Mouse (Mus musculus) E14TG2a.4 (cell line): ENCODE measurements around the gene Arid1a.
A peak's percentile ranks its signal among the peaks of the same experiment; 100 is the strongest.

Experiments used
- H3K27me3 ChIP-seq: 2 replicates; pipeline ENCODE4 v1.6.1; 2014; ENCODE audit warnings: low read length, control low read depth; ENCODE audit not compliant: insufficient read depth
- H3K36me3 ChIP-seq: 2 replicates; pipeline ENCODE4 v1.6.1; 2014; ENCODE audit warnings: low read length, control low read depth; ENCODE audit not compliant: insufficient read depth
- H3K4me1 ChIP-seq: replicated peaks from 2 replicates; pipeline ENCODE4 v1.6.1; 2014; ENCODE audit warnings: low read depth, low read length, control low read depth
- H3K4me3 ChIP-seq: replicated peaks from 2 replicates; pipeline ENCODE4 v1.5.1; 2014; ENCODE audit warnings: mild to moderate bottlenecking, low read length
- H3K9me3 ChIP-seq: 2 replicates; pipeline ENCODE4 v1.6.1; 2014; ENCODE audit warnings: low read length, control low read depth
- CTCF ChIP-seq: conservative IDR thresholded peaks from 2 replicates; pipeline ENCODE4 v1.5.1; 2014; ENCODE audit warnings: low read length
- NANOG ChIP-seq: IDR thresholded peaks from 2 replicates; pipeline ENCODE4 v1.6.1; 2014; ENCODE audit warnings: borderline replicate concordance, low read length, mixed read lengths
- POU5F1 ChIP-seq: IDR thresholded peaks from 2 replicates; pipeline ENCODE4 v1.6.1; 2014; ENCODE audit warnings: low read length, borderline replicate concordance

The Arid1a gene

GRCm38 (mm10) chr4:133751521-133752448 is 4.8 kb downstream of the Arid1a start:
- H3K9me3 ChIP-seq, result no peaks in the 10 kb centered on the region
- H3K4me1 ChIP-seq, result peaks cover 62% of the 10 kb centered on the region
- TF ChIP-seq POU5F1 (no peak), NANOG (no peak), CTCF (no peak)
- peak overlapping the region; percentile 94 for H3K4me3 ChIP-seq
- H3K36me3 ChIP-seq, result peaks cover 44% of the 10 kb centered on the region
- H3K27me3 ChIP-seq, result no peaks in the 10 kb centered on the region

DNA sequence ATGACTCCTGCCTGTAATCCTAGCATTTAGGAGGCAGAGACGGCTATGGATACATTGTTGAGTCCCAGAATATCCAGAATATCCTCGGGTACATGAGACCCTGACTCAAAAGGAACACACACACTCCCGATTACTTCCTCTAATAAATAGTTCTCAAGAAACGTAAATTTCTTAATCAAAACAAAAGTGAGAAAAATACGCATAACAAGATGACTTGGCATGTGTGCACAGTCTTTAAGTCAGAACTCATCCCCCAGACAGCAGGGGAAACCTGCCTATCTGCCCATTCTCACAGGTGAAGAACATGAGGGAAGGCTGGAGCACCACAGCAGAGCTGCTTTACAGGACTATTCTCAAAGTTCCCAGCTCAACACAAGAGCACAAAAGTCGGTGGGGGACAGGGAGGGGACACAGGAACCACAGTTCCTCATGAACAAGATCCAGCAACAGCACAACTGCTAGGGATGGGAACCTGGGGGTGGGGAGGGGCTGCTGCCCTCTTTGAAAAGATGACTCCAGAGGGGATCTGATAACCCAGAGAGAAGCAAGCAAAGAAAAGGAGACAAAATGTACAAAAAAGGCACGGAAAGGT is 6.3 kb downstream of the Arid1a start:
- H3K36me3 ChIP-seq, result peaks cover 59% of the 10 kb centered on the region
- no peaks in the 10 kb centered on the region for H3K9me3 ChIP-seq
- H3K27me3 ChIP-seq, result no peaks in the 10 kb centered on the region
- peaks cover 66% of the 10 kb centered on the region for H3K4me1 ChIP-seq
- H3K4me3 ChIP-seq, result peak overlapping the region; percentile 94
- TF ChIP-seq NANOG (no peak), CTCF (no peak), POU5F1 (no peak)

- H3K36me3 ChIP-seq, result peaks cover 89% of the 10 kb centered on the region
- no peaks in the 10 kb centered on the region for H3K27me3 ChIP-seq
- TF ChIP-seq NANOG, result no peak
- TF ChIP-seq CTCF, result no peak
- no peak overlapping the region for H3K4me3 ChIP-seq
- H3K4me1 ChIP-seq, result peaks cover 92% of the 10 kb centered on the region
- no peaks in the 10 kb centered on the region for H3K9me3 ChIP-seq
Measured at GRCm38 (mm10) chr4:133735282-133735681, 21.3 kb downstream of the Arid1a start.

GRCm38 (mm10) chr4:133730122-133730521 is 26.4 kb downstream of the Arid1a start:
- no peak for TF ChIP-seq NANOG
- TF ChIP-seq POU5F1, result no peak
- TF ChIP-seq CTCF, result no peak
- peaks cover 89% of the 10 kb centered on the region for H3K36me3 ChIP-seq
- H3K4me1 ChIP-seq, result peaks cover 99% of the 10 kb centered on the region
- H3K4me3 ChIP-seq, result peak overlapping the region; percentile 48
- H3K27me3 ChIP-seq, result no peaks in the 10 kb centered on the region
- H3K9me3 ChIP-seq, result no peaks in the 10 kb centered on the region

- Histone ChIP-seq H3K4me1 (peaks cover 99% of the 10 kb centered on the region), H3K4me3 (peak overlapping the region; percentile 48), H3K27me3 (no peaks in the 10 kb centered on the region), H3K36me3 (peaks cover 89% of the 10 kb centered on the region), H3K9me3 (no peaks in the 10 kb centered on the region)
- TF ChIP-seq CTCF (no peak), NANOG (no peak), POU5F1 (no peak)
Measured at GRCm38 (mm10) chr4:133729541-133730093, 27.0 kb downstream of the Arid1a start.

DNA sequence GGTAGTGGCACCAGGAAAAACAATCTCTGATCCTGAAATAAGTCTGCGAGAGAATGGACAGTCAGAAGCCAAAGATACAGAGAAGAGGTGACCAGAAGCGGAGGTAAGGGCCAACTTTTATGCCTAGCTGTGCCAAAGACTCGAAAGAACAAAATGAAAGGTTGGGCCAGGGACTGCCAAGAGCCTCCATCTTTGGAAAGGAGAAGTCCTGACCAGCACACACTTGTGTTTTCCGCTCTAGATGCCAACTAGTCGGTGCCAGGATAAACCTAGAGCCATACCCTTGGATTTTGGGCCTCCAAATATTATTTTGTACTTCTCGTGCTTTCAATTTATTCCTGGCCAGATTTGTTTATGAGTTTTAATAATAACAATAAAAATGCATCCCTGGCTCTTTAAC is 27.6 kb downstream of the Arid1a start:
- Histone ChIP-seq H3K4me1 (peaks cover 99% of the 10 kb centered on the region), H3K9me3 (no peaks in the 10 kb centered on the region), H3K27me3 (no peaks in the 10 kb centered on the region), H3K36me3 (peaks cover 88% of the 10 kb centered on the region), H3K4me3 (peak overlapping the region; percentile 48)
- TF ChIP-seq NANOG, result no peak
- no peak for TF ChIP-seq POU5F1
- TF ChIP-seq CTCF, result no peak

- no peaks in the 10 kb centered on the region for H3K27me3 ChIP-seq
- TF ChIP-seq CTCF (no peak), POU5F1 (no peak), NANOG (no peak)
- peaks cover 99% of the 10 kb centered on the region for H3K4me1 ChIP-seq
- H3K9me3 ChIP-seq, result no peaks in the 10 kb centered on the region
- H3K4me3 ChIP-seq, result 0 out of 2 replicates have a peak overlapping the region, but pooled peaks have one; percentile 48
- H3K36me3 ChIP-seq, result peaks cover 88% of the 10 kb centered on the region
Measured at GRCm38 (mm10) chr4:133728256-133728655, 28.3 kb downstream of the Arid1a start.

GRCm38 (mm10) chr4:133725706-133726105 is 30.9 kb downstream of the Arid1a start:
- H3K9me3 ChIP-seq, result no peaks in the 10 kb centered on the region
- no peak for TF ChIP-seq NANOG
- no peak for TF ChIP-seq POU5F1
- no peak for TF ChIP-seq CTCF
- no peak overlapping the region for H3K4me3 ChIP-seq
- peaks cover 92% of the 10 kb centered on the region for H3K36me3 ChIP-seq
- no peaks in the 10 kb centered on the region for H3K27me3 ChIP-seq
- peaks cover 93% of the 10 kb centered on the region for H3K4me1 ChIP-seq
